Comparison of ENCODE assay signal across 20 mouse cellular contexts in genomic region chr2:92202319-92203040, GRCm38 (mm10).
DNase-seq lines count a peak whose midpoint lies in the region; ATAC-seq lines count a peak whose summit lies in the region.
"Had no signal": no experiment of that assay in that cellular context is flagged by ENCODE, and none has a peak within 500 bp of the region (broad histone marks: within the 10 kb centered on the region; RNA-seq: fewer than 3 reads in every experiment).

No protein-coding gene starts in this region.

- WGBS in intestine, embryonic 16.5 days: 52% methylated on average over 4 of the region's 4 CpGs

- ATAC-seq in megakaryocyte, adult 5-6 weeks (ENCODE audit: poor library complexity, severe bottlenecking): peak; percentile 55
- ATAC-seq in intestine, embryonic 16.5 days: no peak
- ATAC-seq: intestine, postnatal 0 days; midbrain, embryonic 13.5 days; Patski had no signal

- no peaks in the 10 kb centered on the region for H3K27me3 ChIP-seq in intestine, embryonic 16.5 days (replicated peaks; ENCODE audit: control insufficient read depth, insufficient read depth, low read length)
- H3K27me3 ChIP-seq: embryonic facial prominence, embryonic 12.5 days; hindbrain, embryonic 13.5 days; midbrain, embryonic 13.5 days; Patski had no signal

- no peak overlapping the region for H3K27ac ChIP-seq in intestine, embryonic 16.5 days (ENCODE audit: low read length)
- H3K27ac ChIP-seq: embryonic facial prominence, embryonic 12.5 days; hindbrain, embryonic 13.5 days; kidney, postnatal 0 days; midbrain, embryonic 13.5 days had no signal

- no peak overlapping the region for H3K9ac ChIP-seq in intestine, embryonic 16.5 days (ENCODE audit: low read depth, low read length)
- H3K9ac ChIP-seq: embryonic facial prominence, embryonic 12.5 days; hindbrain, embryonic 13.5 days; midbrain, embryonic 13.5 days had no signal

- H3K4me1 ChIP-seq in intestine, embryonic 16.5 days (ENCODE audit: control insufficient read depth, insufficient read depth, low read length): 0 out of 2 replicates have a peak, but pooled peaks cover 2% of the 10 kb centered on the region

- DNase-seq in thymus, postnatal 0 days (ENCODE audit: low spot score): peak; percentile 20
- DNase-seq in thymus, postnatal 14 days: no peak
- DNase-seq in ZHBTc4 (ENCODE audit: low read depth, low spot score): peak; percentile 77
- DNase-seq in left cerebral cortex, postnatal 25 days (ENCODE audit: low spot score in 2 of 2): no peak
- DNase-seq in embryo, embryonic 10.5 days (ENCODE audit: low spot score): no peak
- DNase-seq in frontal cortex, postnatal 14 days (ENCODE audit: low spot score in 2 of 2): no peak
- DNase-seq: cerebellum, adult 11-12 months; gastrocnemius, postnatal 14 days; layer of hippocampus, postnatal 36 days; left cerebral cortex, postnatal 4 days; lung, adult 18-20 months; lung, postnatal 4 days had no signal

- H3K9me3 ChIP-seq in intestine, embryonic 16.5 days (ENCODE audit: control insufficient read depth, low read length): no peaks in the 10 kb centered on the region
- H3K9me3 ChIP-seq: embryonic facial prominence, embryonic 12.5 days; hindbrain, embryonic 13.5 days; midbrain, embryonic 13.5 days had no signal

- intact Hi-C loops in left cerebral cortex, postnatal 25 days (cut with DNase I): no loop called here

- no peak overlapping the region for H3K4me2 ChIP-seq in intestine, embryonic 16.5 days (ENCODE audit: low read depth, low read length)
- H3K4me2 ChIP-seq: embryonic facial prominence, embryonic 12.5 days; hindbrain, embryonic 13.5 days; midbrain, embryonic 13.5 days had no signal

- H3K4me3 ChIP-seq in intestine, embryonic 16.5 days (ENCODE audit: low read length): no peak overlapping the region
- H3K4me3 ChIP-seq: embryonic facial prominence, embryonic 12.5 days; hindbrain, embryonic 13.5 days; midbrain, embryonic 13.5 days had no signal

- H3K36me3 ChIP-seq in intestine, embryonic 16.5 days (ENCODE audit: control insufficient read depth, insufficient read depth, low read length): no peaks in the 10 kb centered on the region
- H3K36me3 ChIP-seq: embryonic facial prominence, embryonic 12.5 days; hindbrain, embryonic 13.5 days; midbrain, embryonic 13.5 days had no signal

Comparison
In these comparisons a context has a peak if more than half of its experiments do, and no peak if none do; other contexts are left out.
1. DNase-seq: peak in thymus, postnatal 0 days (single experiment) and ZHBTc4 (single experiment); none in thymus, postnatal 14 days (single experiment), left cerebral cortex, postnatal 25 days (0 of 2), embryo, embryonic 10.5 days (single experiment) and frontal cortex, postnatal 14 days (0 of 2).